Mouse (Mus musculus) ES-Bruce4 (cell line): Measurements from ENCODE around the gene Pgap1.

ENCODE experiments used
- CTCF ChIP-seq: IDR thresholded peaks from one replicate; pipeline ENCODE4 v1.8.1; 2011; ENCODE audit warnings: low read depth, low read length
- POLR2A ChIP-seq: IDR thresholded peaks from one replicate; pipeline ENCODE4 v1.8.1; 2011; ENCODE audit warnings: low read length; ENCODE audit not compliant: insufficient read depth

- TF ChIP-seq CTCF, result no peak
- no peak for TF ChIP-seq POLR2A
These were observed 11.6 kb upstream of the Pgap1 start for GRCm38 (mm10) chr1:54569102-54569501.
